Mouse (Mus musculus) erythroblast, embryonic 14.5 days (primary cell): ENCODE results near the gene Sec24a.

Source experiments
- GATA1 ChIP-seq: IDR thresholded peaks from 2 replicates; pipeline ENCODE4 v1.6.1; 2012; ENCODE audit warnings: low read length, inconsistent platforms, mixed read lengths
- TAL1 ChIP-seq: IDR thresholded peaks from 3 replicates; pipeline ENCODE4 v1.6.1; 2012; ENCODE audit warnings: low read length, inconsistent platforms, mixed read lengths

- TF ChIP-seq TAL1 (no peak), GATA1 (no peak)
These were observed 22.7 kb downstream of the Sec24a start for GRCm38 (mm10) chr11:51740701-51741100.
